Mouse (Mus musculus) gastrocnemius, adult 2 months (tissue): ENCODE measurements around the gene Comtd1. TPM values are rescaled to one million over a fixed set of nuclear protein-coding genes. Genes with fewer than 3 reads are reported as not detected.

Source experiments
- DNase-seq: peaks from one replicate; pipeline ENCODE4 v3.0.0; 2022
- H3K27ac ChIP-seq: fragments of 200-600 bp; 2 replicates; pipeline ENCODE4 v1.8.1; 2022; ENCODE audit warnings: mild to moderate bottlenecking
- H3K4me3 ChIP-seq: fragments of 200-600 bp; 2 replicates; pipeline ENCODE4 v1.8.1; 2022; ENCODE audit warnings: mild to moderate bottlenecking, moderate library complexity
- CTCF ChIP-seq: fragments of 200-600 bp; IDR thresholded peaks from 2 replicates; pipeline ENCODE4 v1.8.1; 2022; ENCODE audit warnings: antibody characterized with exemption, mild to moderate bottlenecking, moderate library complexity
- intact Hi-C: fragments of 180-260 bp; cut with DNase I; formaldehyde crosslinking; loops from one replicate; pipeline ENCODE4 v1.15.1; 2025
- long read RNA-seq, 2 experiments: library from polyadenylated mRNA; stranded (forward); transcript quantifications; one replicate each; pipeline ENCODE4 v2.0.0; 2021
- total RNA-seq, 2 experiments: library from RNA; stranded (reverse); gene quantifications; 2 replicates each; pipeline ENCODE4 v1.2.3; 2021

Comtd1 gene
- 10 to 100 TPM in 1 of 2 experiments, 1 to 10 TPM in 1; 8.8 to 13.0 TPM for total RNA-seq
- long read RNA-seq, experiment 1, transcript Comtd1-202 (7 exons, 2,314 nt) = major isoform, 5 of 5 reads
- long read RNA-seq, experiment 1, partial matches to known transcripts = 0 of 5 reads
- long read RNA-seq, experiment 1, other reads (novel, unspliced or antisense) = 0 of 5 reads
- long read RNA-seq, experiment 2, partial matches to known transcripts = 0 of 4 reads
- long read RNA-seq, experiment 2, other reads (novel, unspliced or antisense) = 0 of 4 reads

DNA sequence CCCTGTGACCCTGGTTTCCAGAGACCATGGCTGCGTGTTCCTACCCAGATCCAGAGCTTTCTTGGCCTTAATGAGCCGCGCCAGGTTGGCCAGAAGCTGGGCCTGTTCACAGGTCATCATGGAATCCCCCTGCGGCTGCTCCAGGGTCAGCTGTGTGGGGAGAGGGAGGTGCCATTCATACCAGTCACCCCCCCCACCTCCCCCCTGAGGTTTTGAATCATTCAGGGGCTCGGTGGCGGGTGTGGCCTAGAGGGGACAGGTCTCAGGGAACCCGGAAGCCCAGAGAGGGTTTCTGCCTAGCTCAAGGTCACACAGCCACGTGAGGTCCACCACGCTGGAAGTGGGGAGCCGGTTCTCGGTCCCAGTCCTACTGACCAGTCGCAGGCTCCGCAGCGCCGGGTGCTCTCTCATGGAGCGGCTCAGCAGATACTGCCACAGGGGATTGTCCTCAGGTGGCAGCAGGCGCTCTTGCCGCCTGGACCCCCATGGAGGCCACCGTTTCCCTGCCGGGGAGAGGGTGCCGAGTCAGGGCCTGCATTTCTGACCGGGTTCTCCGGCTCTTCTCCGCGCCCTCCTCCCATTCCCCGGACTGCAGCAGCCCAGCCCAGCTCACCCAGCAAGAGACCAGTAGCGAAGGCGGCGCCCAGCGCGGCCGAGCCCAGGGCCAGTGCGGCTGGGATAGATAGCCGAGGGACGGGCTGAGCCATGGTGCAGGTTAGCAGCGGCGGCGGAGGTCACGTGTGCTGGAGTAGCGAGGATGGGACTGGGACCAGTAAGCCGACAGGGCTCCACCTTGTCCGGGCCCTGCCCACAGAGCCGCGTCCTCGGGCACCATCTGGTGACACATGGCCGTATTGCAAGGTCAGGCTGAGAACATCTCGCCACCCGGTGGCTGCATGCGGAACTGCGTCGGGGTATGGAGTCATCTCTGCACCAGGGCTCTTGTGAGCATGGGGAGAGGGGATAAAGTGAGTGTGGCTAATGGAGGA, at the start of gene Comtd1:
Gene Comtd1, minus strand, starts transcription at position 812 of the 989 bp plus-strand sequence.
- Histone ChIP-seq H3K27ac (peak within 1 kb of the TSS; percentile 85), H3K4me3 (peak within 1 kb of the TSS; percentile 88)
- no peak; the same call in 1 of the 2 replicates for TF ChIP-seq CTCF
- DNase-seq = peak; percentile 96
- intact Hi-C loops = loop anchor here (1.0 to 5.0 kb wide), 3 partner anchors 16 to 96 kb away; partner anchors contain the start of genes Dusp13 and Samd8

DNA sequence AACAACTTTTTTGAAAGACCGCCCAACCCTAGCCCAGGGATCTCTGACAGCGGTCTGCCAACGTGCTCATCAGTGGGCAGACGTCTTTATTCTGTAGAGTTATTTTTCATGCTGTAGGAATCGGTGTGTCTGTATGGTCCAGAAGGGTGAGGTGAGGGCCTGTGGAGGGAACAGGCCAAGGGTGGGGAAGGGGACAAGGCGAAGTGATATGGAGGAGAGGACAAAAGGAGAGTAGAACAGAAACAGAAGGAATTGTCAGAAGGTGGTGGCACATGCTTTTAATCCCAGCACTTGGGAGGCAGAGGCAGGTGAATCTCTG, 43.5 kb upstream of the Comtd1 start:
- Histone ChIP-seq H3K27ac (no peak overlapping the region), H3K4me3 (no peak overlapping the region)
- DNase-seq = no peak
- no peak for TF ChIP-seq CTCF
- intact Hi-C loops = no loop called here

DNA sequence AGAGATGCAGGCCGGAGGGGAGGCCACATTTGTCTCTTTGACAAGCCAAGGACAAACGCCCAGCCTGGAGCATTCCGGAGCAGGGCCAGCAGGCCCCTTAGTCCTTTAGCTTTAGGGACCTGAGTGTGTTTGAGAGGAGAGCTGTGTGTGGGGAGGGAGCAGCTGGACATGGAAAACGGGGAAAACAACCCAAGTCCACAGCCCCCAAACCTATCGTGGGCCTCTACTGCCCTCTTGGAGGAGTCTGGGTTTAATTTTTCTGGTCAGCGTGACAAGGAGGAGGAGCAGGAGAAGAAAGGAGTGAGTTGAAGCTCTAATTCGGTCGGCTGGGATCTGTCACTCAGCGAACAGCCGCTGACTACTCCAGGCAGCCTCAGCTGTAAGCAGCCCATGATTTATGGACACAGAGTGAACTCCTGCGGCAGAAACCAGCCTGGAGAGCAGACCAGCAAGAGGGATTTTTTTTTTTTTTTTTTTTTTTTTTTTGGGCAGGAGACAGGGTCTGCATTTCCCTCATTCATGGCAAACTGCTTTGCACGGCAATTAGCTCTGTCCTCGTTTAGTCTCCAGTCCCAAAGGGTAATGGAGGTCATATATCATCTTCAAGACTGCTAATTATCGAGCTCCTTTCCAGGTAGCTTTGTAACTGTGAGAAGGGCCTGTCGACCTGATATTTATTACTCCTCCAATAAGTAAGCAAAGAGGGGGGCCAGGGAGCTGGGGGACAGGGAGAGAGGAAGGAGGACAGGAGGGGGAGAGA, 43.0 kb upstream of the Comtd1 start:
- DNase-seq = peak; percentile 22
- Histone ChIP-seq H3K27ac (no peak overlapping the region), H3K4me3 (peak overlapping the region; percentile 23; the same call in 1 of the 2 replicates)
- TF ChIP-seq CTCF = no peak
- intact Hi-C loops = no loop called here

DNA sequence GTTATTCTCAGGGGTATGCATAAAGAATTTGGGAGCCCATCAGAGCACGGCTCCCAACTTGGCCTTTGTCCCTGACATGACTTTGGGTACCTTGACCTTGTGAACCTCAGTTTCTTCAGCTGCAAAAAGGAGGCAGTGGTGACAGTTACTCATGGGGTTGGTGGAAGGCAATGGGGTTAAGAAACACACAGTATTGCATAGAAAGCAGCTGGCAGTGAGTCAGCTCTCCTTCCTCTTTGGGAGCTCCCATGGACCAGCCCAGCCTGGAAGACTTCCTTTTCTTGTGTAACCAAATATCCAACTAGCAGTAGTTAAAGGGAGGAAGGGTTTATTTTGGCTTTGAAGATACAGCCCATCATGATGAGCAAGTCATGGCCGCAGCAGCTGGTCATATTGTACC, 41.7 kb upstream of the Comtd1 start:
- no peak overlapping the region for H3K4me3 ChIP-seq
- DNase-seq = peak; percentile 28
- H3K27ac ChIP-seq = no peak overlapping the region
- TF ChIP-seq CTCF = no peak
- intact Hi-C loops = no loop called here

DNA sequence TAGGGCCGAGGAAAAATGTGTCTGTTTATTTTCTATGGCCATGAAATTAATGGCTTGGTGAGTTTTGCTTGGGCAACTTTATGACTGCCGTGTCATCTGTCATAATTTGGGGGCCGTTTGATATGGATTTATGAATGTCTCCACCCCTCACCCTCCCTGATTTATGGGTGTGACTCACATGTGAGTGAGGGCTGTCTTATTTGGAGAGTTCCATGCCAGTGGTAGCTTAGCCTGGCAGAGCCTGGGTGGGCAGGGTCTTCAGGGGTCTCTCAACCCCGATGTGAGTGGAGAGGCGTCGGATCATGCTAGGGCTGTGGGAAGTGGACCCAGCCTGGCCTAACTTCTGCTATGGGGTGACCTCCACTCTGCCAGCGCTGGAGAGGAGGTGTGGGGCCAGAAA, 18.0 kb upstream of the Comtd1 start:
- no peak overlapping the region for H3K27ac ChIP-seq
- intact Hi-C loops = no loop called here
- TF ChIP-seq CTCF = no peak
- no peak for DNase-seq
- no peak overlapping the region for H3K4me3 ChIP-seq

DNA sequence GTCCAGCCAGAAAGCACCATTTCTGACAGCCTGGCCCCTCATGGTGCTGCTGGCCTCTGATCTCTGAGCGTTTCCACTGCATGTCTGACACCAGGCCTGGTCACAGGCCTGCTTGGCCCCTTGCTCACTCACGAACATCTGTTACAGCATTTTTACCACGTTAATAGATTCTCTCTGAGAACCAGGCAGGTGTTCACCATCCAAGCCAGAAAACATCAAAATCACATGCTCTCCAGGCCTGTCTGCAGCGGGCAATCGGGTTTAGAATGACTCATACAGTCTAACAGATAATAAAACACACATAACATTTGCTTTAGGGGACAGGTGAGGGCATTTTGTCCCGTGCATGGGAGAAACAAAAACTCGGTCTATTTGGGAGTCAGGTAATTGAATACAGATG, 17.5 kb upstream of the Comtd1 start:
- no peak overlapping the region for H3K27ac ChIP-seq
- TF ChIP-seq CTCF = no peak
- H3K4me3 ChIP-seq = no peak overlapping the region
- intact Hi-C loops = no loop called here
- no peak for DNase-seq

DNA sequence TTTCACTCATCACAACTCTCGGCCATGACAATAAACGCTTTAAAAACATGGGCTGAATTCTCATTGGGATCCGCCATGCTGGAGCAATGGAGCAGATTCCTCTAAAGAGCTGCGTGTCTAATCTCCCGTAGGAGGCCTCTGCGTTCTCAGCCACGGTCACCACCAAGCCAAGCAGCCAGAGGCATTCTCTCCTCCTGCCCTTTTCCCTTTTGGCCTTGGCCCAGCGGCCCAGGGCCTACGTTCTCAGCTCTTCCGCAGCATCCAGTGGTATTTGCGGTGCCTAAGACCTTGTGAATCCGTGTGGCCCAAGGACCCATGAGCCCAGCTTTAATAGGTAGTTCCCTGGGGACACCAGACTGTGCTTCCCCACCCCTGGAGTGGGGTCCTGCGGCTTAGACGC, 8.1 kb upstream of the Comtd1 start:
- Histone ChIP-seq H3K4me3 (no peak overlapping the region), H3K27ac (no peak overlapping the region)
- TF ChIP-seq CTCF = no peak
- intact Hi-C loops = no loop called here
- no peak for DNase-seq

DNA sequence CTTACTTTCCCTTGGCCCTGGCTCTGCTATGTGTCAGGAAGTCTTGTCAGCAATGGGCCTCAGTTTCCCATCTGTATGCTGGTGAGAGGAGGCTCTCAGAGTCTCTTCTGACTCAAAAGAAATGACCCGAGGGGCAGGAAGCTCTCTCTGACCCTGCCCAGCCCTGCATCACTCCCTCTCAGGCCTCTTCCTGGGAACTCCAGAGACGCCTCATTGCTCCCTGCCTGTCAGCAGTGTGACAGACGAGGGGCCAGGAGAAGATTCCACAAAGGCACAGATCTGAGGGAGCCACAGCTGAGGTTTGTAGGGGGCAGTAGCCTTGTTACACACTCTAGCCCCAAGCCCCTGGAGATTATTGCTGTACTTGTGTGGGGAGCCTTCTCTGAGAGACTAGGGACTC, 7.2 kb upstream of the Comtd1 start:
- intact Hi-C loops = no loop called here
- no peak overlapping the region for H3K4me3 ChIP-seq
- no peak for TF ChIP-seq CTCF
- no peak overlapping the region for H3K27ac ChIP-seq
- DNase-seq = no peak

DNA sequence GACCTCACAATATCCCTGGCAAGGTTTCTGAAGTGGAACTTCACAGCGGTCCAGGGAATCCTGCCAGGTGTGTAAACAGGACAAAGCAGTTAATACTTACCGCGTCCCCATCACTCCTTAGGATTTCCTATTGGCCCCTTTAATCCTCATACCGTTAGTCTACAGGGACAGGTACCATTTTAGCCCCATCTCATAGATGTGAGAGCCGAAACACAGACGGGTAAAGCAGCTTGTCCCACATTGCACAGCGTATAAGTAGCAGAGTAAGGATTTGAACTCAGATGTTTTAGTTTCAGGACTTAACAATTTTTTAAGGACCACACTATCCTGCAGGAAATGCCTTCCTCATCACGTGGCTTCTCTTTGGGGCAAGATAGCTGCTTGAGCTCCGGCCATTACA, 5.5 kb upstream of the Comtd1 start:
- H3K4me3 ChIP-seq = no peak overlapping the region; the same call in 1 of the 2 replicates
- intact Hi-C loops = loop anchor here (5.0 kb wide), 1 partner anchor 177 kb away; no protein-coding TSS in a partner anchor
- no peak for TF ChIP-seq CTCF
- peak overlapping the region; percentile 88; the same call in 1 of the 2 replicates for H3K27ac ChIP-seq
- no peak for DNase-seq

DNA sequence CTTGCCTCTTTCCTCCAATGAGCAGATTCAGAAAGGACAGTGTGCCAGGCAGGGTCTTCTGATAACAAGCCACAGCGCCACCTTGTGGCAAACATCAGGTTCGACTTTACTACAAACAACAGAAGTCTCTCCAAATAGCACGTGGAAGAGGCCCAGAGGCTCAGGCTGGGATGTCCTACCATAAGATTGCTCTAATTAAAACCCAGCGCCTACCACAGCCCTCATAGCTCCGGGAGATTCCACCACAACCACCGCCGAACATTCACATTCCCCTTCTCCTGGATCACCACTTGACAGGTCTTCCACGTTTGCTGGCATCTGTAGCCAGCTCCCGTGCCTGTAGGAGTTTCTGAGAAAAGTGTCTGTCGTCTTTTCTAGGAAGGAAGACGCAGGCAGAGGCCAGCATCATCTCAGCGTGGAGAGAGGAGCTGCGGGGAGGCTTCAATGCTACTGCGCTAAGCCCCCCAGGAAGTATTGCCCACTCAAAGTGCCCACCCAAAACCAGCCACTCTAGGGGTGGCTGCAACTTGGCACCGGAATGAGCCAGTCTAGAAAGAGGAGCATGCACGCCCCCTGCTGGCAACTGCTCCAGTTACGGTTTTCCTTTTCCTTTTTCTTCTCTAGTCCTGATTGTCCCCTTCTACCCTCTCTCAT, 4.8 kb upstream of the Comtd1 start:
- intact Hi-C loops = loop anchor here (5.0 kb wide), 1 partner anchor 176 kb away; no protein-coding TSS in a partner anchor
- peak overlapping the region; percentile 88 for H3K27ac ChIP-seq

DNA sequence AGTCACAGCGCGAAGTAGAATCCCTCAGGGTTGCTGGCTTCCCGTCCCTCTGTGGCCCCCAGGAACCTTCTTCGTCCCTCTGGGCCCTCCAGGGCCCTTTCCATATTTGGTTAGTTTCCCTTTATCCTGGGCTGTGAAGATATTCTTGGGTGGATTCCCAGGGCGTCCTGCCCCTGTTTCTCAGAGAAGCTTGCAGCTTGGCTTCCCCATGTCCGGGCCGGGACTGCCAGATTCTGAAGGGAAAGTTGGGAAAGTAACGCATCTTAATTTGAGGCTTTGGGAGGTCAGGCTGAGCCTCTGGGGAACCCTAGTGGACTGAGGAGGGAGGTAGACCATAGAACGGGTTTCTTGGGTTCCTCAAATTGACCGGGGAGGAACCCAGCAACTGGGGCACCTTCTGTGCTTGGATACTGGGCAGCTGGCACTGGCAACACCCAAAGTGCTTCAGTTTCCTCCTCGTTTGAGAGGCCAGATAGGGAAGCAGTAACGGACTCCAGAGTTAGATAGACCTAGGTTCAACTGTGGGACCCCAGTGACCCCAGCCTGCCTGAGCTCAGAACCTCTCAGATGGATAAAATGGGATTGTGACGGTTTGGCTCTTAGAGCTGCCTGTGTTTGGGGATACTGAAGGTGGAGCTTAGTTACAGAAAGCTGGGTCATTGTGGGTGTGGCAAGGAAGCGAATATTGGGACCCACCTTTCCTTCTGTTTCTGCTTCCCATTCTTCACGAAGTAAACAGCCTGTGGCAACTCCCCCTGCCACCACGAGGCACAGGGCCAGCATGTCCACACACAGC, 3.4 kb upstream of the Comtd1 start:
- DNase-seq = peak; percentile 65
- Histone ChIP-seq H3K4me3 (peak overlapping the region; percentile 48), H3K27ac (peak overlapping the region; percentile 88)
- intact Hi-C loops = loop anchor here (5.0 kb wide), 1 partner anchor 175 kb away; no protein-coding TSS in a partner anchor
- no peak for TF ChIP-seq CTCF

More for the DNA sequence above, 4.8 kb upstream of the Comtd1 start:
- H3K4me3 ChIP-seq = peak overlapping the region; percentile 62
- peak; percentile 76 for DNase-seq
- TF ChIP-seq CTCF = peak; percentile 70
